Mouse (Mus musculus) large intestine, adult 2 months (tissue): ENCODE results near the gene Trappc1. TPM values are rescaled to one million over a fixed set of nuclear protein-coding genes. Genes with fewer than 3 reads are reported as not detected.

Source experiments
- DNase-seq: peaks from one replicate; pipeline ENCODE4 v3.0.0-alpha.2; 2012; ENCODE audit warnings: low read depth, low spot score
- WGBS: fragments of 180-500 bp; shearing (Covaris S2); methylation state at CpG from one replicate; pipeline ENCODE4 v1.1.7; 2018; 5-methylcytosine and 5-hydroxymethylcytosine counted together
- polyA plus RNA-seq: library from polyadenylated mRNA; depleted of rRNA; stranded (reverse); fragments of >200 nt; gene quantifications from 2 replicates; pipeline ENCODE4 v1.2.3, GENCODE M21; 2012; rRNA removed

Gene Trappc1
- polyA plus RNA-seq, 1 experiment, result 65.6 TPM

DNA sequence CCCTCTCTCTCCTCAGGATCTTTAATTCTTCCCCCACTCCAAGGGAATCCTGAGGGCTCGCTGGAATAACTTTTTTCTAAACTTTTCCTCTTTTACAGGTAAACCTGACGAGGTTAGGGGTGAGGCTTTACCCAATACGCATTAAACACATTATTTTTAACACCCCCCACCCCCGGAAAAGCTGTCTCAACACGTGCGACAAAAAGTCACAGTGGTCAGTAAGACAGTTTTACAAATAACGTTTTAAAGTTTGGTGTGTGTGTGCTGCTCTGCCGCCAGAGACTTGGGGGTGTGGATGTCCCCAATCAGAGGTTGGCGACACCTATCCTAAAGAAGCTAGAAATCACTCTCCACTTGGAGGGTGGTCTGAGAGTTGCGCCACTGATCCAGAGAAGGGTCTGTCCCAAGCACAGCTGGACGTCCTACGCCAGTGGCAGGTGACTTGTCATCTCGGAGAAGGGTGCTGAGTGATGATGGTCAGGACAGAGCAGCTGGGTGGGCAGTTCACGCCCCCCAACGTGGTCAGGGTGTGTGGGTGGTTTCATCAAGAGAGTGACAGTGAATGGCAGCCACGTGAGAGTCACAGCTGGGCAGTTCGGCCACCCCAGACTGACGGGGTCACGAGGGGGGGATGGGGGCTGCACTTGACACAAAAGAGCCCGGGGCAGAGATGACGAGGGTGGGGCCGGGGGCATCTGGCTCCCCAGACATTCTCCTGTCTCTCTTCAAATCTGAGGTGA lies 44.0 kb downstream of the Trappc1 start:
- DNase-seq, result no peak
- WGBS, result 2% methylated on average over 22 of the region's 22 CpGs

DNA sequence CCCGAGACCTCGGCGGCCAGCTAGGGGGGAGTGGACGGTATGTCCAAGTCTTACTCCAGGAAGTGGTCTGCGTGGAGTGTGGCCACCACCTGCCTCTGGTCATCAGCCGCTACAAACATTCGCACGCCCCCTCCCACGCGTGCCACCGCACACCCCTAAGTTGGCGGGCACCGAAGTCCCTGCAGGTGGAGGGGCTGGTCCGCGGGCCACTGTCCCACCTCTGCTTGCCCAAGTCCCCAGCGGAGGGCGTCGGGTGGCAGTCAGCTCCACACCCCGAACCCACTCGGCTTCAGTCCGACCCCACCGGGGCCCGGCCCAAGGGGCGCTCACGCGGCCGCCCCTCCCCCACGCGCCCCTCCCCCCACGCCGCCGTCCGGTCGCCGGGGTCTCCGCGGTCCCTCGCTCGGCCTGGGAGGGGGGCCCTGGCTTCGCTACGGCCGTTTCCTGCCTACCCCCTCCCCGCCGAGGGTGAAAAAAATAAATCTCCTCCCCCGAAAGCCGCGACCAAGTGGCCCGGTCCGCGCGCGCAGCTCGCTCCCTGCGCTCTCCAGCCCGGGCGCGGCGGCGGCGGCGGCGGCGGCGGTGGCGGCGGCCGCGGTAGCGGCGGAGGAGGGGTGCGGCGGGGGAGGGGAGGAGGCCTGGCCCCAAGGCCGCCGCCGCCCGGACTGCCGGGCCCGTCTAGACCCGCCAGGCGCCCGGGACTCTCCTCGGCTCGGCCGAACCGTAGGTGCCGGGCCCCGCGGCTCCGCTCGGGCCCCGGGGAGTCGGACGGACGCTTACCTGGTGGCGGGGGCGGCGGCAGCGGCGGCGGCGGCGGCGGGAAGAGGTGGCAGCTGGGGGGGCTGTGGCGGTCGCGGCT lies 44.8 kb downstream of the Trappc1 start:
- WGBS, result under 1% methylated on average over 87 of the region's 106 CpGs
- no peak for DNase-seq

DNA sequence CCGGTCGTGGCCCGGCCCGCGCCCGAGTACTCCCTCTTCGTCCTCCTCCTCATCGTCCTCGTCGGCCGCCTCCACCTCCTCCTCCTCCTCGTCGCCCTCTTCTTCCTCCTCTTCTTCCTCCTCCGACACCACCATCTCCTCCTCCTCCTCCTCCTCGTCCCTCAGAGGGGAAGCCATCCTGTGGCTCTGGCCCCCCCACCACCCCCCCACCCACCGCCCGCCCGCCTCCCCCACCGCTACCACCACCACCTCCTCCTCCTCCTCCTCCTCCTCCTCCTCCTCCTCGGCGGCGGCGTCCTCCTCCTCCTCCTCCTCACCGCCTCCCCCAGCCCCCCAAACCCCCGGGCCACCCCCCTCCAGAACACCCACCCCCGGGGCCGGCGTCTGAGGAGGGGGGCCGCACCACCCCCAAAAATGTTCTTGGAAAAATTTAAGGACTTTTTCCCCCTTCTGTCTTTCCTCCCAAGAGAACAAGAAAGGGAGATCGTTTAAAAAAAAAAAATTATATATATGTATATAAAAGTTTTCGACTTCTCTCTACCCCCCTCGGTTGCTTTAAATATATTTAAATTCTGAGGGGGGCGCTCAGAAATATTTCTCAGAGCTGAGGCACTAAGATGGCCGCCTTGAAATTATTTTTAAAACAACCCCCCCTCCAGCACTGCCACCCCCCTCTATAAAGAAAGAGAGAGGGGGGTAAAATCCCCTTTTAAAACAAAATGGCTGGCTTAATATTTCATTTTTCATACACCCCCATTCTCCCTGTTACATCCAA lies 45.6 kb downstream of the Trappc1 start, which contains the start of gene Chd3:
Gene Chd3, minus strand, starts transcription at position 192 of the 775 bp plus-strand sequence.
- WGBS, result 2% methylated on average over 18 of the region's 34 CpGs
- DNase-seq, result no peak

DNA sequence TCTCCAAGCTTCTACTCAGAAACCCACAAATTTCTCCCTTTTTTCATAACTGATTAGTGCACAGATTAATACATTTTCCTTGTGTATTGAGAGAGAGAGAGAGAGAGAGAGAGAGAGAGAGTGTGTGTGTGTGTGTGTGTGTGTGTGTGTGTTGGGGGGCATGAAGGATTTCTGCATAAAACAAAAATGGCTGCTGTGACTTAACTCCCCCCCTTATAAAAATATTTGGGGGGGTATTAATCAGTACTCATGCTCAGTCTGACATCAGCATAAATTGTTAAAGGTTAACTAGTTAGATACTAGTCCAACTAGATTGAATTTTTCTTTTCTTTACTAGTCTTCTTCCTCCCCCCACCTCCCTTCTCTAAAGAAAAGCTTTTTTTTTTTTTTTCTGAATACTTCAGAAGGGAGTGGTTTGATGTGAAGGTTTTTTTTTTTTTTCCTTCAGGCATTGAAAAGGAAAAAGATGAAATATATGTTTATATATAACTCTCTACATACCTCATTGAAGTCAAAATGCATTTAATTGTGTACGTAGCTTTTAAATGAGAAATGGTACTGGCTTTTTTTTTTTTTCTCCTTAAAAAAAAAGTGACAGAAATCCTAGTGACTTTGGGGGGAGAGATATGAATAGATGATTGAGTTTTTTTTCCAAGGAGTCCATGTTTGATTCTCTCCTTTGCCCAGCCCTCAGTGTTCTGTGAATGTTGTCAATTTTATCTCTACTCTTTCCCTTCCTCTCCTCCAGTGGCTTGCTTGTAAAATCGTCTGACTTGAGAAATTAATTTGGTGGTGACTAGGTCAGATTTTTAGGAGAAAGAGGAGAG lies 46.4 kb downstream of the Trappc1 start:
- WGBS, result 34% methylated on average over 2 of the region's 2 CpGs
- DNase-seq, result no peak

DNA sequence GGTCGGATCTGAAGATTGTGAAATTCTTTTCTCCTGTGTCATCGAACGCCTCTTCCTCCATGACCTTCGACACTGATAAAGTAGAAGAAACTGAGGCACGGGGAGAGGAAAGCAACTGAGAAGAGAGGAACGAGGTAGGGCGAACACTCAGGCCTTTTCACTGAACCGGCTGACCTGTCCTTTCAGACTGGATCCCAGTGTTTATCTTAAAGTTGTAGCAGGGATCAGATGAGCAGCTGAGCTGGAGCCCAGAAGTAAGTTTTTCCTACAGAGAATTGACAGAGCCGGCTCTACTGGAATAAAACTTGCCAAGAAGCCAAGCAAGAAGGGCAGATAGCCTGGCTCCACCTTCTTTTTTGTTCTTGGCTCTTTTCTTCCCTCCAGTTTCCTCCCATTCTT lies 47.0 kb downstream of the Trappc1 start:
- no peak for DNase-seq
- 28% methylated on average over 9 of the region's 9 CpGs for WGBS

DNA sequence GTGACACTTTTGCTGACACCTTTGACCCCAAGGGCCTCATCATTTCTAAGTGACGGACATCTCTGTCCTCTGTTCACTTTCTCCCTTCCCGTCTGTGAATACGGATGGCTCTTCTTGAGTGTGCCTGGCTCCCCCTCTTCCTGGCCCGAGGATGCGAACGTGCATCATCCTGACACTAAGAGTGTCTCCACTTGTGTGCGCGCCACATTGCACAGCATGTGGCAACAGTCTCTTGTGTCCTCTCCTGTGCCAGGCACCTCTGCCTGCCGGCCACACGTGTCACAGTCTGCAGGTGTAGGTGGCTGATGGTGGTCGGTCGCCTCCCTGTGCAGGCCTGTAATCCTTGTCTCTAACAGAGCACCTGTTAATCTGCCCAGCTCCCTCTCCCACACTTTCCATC lies 47.8 kb downstream of the Trappc1 start:
- no peak for DNase-seq

DNA sequence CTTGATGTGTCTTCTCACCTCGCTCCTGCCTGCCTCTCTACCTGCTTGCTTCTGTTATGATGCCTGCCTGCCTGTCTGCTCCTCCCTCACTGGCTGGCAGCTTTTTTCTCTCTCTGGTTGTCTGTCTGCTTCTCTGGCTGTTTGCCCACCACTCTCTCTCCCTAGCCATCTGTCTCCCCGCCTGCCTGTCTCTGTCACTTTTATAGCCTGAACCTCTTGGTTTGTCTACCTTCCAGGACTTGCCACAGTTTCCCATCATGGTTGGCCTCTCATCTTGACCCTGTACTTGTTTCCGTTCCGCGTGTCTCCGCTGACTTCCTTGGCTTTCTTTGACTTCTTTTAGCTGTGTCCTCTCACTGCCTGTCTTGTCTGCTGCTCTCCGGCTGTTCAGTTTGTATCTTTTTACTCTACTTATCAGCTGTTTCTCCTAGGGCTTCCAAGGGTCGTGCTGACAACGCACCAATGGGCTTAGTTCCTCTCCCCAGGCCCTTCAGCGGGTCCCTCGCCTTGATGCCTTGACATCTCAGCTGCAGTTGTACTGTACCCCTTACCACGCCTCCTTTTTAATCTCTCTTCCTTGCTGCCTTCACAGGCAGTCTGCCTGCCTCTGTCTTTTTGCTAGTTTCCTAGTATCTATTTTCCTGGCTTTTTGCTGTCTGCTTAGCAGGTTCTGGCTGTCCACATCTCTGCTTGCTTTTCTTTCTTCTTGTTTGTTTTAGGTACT lies 48.4 kb downstream of the Trappc1 start:
- DNase-seq, result no peak
- WGBS, result 64% methylated on average over 12 of the region's 12 CpGs

More for the DNA sequence above, 47.8 kb downstream of the Trappc1 start:
- WGBS, result 79% methylated on average over 12 of the region's 12 CpGs

DNA sequence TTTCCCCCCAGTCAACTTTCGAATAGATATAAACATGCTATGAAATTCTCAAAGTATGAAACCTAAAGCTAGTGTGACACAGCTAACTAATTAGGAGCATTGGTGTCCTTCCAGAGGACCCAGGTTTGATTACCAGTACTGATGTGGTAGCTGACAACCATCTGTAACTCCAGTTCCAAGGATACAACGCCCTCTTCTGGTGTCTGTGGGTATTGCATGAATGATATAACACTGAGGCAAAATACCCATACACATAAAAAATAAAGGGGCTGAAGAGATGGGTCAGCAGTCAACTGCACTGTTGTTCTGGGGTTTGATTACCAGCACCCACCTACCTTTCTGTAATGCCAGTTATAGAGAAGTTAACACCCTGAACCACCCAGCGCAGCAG lies 49.0 kb downstream of the Trappc1 start:
- WGBS, result 57% methylated on average over 3 of the region's 3 CpGs
- no peak for DNase-seq

DNA sequence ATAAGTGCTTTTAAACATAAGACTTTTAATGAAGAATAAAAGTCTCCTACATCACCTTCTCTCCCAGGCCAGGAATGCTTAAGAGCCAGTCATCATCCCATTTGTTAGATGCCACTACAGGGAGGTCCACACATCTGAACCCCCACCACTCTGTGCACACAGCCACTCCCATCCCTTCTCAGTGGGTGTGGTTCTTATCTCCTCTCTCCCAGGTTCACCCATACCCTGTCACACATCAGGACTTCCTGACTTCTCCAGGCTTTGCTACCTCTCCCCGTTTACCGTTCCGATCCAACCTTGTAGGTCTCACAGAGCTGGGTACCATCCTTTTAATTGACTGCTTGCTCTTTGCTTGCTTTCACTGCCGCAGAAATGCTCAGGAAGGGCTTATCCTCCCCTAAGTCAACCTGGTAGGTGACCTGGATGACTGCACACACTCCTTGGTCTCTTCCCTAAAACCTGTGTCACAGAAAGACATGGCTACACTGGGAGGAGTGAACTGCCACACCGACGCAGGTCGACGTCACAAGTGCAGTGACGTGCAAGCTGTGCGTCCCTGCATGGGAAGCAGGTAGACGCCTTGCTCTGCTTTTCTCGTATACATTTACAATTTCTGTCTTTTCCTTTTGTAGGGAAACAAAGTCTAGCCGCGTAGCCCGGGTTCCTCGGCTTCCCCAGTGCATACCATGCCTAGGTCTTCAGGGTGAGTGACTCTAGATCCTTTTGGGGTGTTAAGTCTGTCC lies 49.6 kb downstream of the Trappc1 start:
- WGBS, result 90% methylated on average over 16 of the region's 16 CpGs
- DNase-seq, result no peak

Other genes starting within 250 kb of the Trappc1 start
- 44.0 and 67.8 TPM in 2 replicates for gene Vamp2, start 235.5 kb upstream of the Trappc1 start, polyA plus RNA-seq
- 6.1 and 13.9 TPM in 2 replicates for gene Per1, start 228.8 kb upstream of the Trappc1 start, polyA plus RNA-seq
- gene Hes7, start 203.6 kb upstream of the Trappc1 start, polyA plus RNA-seq, result 0.07 and 0.15 TPM in 2 replicates
- 0.14 and 0.25 TPM in 2 replicates for gene 9130213A22Rik, start 201.4 kb upstream of the Trappc1 start, polyA plus RNA-seq
- 0.36 and 0.62 TPM in 2 replicates for gene Aloxe3, start 198.1 kb upstream of the Trappc1 start, polyA plus RNA-seq
- gene Alox12b, start 167.0 kb upstream of the Trappc1 start, polyA plus RNA-seq, result 0.06 TPM in 1 of 2 replicates, not detected in the other
- gene Alox8, start 126.1 kb upstream of the Trappc1 start, polyA plus RNA-seq, result 0.04 TPM in 1 of 2 replicates, not detected in the other
- gene Gucy2e, start 86.9 kb upstream of the Trappc1 start, polyA plus RNA-seq, result not detected in 2 replicates
- gene Cntrob, start 205 bp upstream of the Trappc1 start, polyA plus RNA-seq, result 8.4 and 8.5 TPM in 2 replicates
- 0.46 and 0.55 TPM in 2 replicates for gene Kcnab3, start 2.3 kb downstream of the Trappc1 start, polyA plus RNA-seq
- 0.51 and 0.79 TPM in 2 replicates for gene Rnf227, start 16.5 kb downstream of the Trappc1 start, polyA plus RNA-seq
- gene Chd3, start 45.4 kb downstream of the Trappc1 start, polyA plus RNA-seq, result 63.4 and 118 TPM in 2 replicates
- gene Naa38, start 71.5 kb downstream of the Trappc1 start, polyA plus RNA-seq, result 164 and 180 TPM in 2 replicates
- 6.1 and 14.5 TPM in 2 replicates for gene Cyb5d1, start 71.7 kb downstream of the Trappc1 start, polyA plus RNA-seq
- gene Tmem88, start 74.3 kb downstream of the Trappc1 start, polyA plus RNA-seq, result 10.5 and 11.0 TPM in 2 replicates
- 7.5 and 11.2 TPM in 2 replicates for gene Kdm6b, start 89.7 kb downstream of the Trappc1 start, polyA plus RNA-seq
- gene Dnah2, start 225.1 kb downstream of the Trappc1 start, polyA plus RNA-seq, result 0.12 and 0.29 TPM in 2 replicates
- 1.1 and 2.1 TPM in 2 replicates for gene Efnb3, start 236.2 kb downstream of the Trappc1 start, polyA plus RNA-seq